Mouse (Mus musculus) neutrophil, adult 59 days (primary cell): Measurements from ENCODE around the gene Ajuba. TPM values are rescaled to one million over a fixed set of nuclear protein-coding genes. Genes with fewer than 3 reads are reported as not detected.

Experiments
- total RNA-seq, 2 experiments: library from RNA; stranded (reverse); gene quantifications; 1 replicate in 1 of 2; 2 replicates in 1 of 2; pipeline ENCODE4 v1.2.4; 2023

Ajuba gene
- under 1 TPM; 0.15 to 0.24 TPM for total RNA-seq

DNA sequence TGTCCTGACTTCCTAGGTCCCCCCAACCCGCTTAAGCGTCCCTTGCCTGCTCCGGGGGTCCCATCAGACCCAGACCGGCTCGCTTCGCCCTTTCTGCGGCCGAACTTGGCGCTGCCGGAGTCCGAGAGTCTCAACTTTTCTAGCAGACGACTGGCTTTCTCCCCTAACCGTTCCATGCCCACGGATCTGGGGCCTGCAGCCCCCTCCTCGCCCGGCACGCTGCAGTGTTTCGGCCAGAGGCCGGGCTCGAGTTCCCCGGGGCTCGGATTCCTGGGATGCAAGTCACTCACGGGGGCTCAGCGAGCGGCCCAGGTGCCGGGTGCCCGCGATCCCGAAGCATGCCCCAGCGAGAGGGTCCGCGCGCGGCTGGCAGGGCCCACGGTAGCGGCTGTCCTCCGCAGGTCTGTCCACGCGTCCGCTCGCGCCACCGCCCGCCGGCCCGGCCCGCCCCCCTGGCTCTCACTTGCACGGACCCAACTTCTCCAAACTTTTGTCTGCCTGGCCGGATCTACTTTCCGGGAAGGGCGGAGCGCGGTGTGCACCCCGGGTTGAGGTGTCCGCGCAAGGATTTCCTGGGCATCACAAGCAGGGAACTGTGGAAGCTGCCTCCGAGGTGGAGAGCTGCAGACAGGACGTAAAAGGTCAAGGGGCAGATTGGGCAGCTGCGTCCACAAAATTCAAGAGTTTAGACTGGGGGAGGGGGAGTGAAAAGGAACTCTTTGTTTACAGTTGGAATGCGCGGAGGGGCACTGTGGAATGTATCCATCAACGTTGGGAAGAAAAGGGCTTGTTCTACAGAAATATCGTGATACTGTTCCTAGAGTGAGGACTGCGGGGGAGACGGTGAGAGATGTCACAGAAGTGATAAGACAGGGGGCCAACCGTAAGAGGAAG, at the start of gene Ajuba:
Ajuba (minus strand) TSS at position 470 of the 894 bp plus-strand sequence.

DNA sequence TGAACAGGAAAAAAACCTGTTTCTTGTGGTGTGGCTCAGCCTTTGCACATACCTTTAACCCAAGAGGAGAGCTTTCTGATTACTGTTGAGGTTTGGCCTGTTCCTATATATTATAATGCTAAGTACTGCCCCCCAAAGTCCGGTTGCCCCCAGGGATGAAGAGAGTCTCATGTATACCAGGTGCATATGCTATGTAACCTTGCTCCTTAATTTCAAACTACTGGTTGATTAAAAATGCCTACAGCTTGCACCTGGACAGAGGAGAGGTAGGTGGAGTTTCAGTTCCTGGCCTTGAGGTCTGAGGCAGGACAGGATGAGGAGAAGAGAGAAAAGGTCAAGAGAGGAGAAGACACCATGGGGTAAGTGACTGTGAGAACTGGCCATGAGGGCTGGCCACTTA, 43.8 kb upstream of the Ajuba start, which contains the start of gene Psmb11:
Psmb11 (plus strand) TSS at position 301 of the 400 bp plus-strand sequence.

DNA sequence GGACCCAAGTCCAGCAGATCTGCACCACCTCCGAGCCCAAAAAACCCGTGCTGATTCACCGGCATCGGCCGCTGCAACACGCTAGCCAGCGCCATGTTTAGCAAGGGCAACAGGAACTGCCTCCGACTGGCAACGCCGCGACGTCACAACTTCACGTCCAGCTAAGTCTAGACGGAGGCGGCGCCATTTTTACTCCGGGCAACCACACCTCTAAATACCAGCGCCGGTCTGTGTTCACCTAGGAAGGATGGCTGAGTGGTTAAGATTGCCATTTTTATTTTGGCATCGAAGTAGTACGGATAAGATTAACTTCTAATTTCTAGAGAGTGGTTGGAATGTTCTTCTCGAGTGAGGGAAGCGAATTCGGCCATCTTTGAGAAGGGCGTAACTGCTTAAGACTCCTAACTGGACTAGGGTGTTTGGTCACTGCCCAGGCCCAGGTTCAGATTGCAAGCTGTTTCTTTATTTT, 40.6 kb upstream of the Ajuba start, which contains the start of gene Psmb5:
Psmb5 (minus strand) TSS at position 126 of the 469 bp plus-strand sequence.

DNA sequence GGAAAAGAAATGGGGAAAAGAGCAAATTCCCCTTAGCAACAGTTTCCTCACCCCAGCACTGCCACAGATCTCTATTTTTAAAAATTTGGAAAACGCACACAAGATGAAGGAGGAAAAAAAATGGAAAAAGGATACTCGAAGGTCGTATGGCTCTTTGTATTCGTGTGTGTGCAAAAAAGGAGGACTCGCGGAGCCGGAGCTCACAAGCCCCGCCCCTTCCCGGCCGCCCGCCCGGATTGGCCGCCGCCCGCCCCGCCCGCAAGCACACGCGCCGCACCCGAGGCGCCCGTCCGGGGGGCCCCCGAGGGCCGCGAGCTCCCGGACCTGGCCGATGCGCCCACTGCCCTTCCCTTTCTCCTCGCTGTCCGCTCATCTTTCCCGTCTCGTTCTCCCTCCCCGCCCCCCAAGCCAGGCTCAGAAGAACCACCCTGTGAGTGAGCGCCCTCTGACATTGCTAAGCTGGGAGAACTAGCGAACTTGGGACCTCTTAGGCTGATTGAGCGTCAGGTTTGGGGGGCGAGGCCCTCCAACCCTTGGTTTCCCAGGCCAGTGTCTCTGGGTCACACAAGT, 28.5 kb upstream of the Ajuba start, which contains the start of gene 4931414P19Rik:
4931414P19Rik (minus strand) TSS at position 242 of the 570 bp plus-strand sequence.

DNA sequence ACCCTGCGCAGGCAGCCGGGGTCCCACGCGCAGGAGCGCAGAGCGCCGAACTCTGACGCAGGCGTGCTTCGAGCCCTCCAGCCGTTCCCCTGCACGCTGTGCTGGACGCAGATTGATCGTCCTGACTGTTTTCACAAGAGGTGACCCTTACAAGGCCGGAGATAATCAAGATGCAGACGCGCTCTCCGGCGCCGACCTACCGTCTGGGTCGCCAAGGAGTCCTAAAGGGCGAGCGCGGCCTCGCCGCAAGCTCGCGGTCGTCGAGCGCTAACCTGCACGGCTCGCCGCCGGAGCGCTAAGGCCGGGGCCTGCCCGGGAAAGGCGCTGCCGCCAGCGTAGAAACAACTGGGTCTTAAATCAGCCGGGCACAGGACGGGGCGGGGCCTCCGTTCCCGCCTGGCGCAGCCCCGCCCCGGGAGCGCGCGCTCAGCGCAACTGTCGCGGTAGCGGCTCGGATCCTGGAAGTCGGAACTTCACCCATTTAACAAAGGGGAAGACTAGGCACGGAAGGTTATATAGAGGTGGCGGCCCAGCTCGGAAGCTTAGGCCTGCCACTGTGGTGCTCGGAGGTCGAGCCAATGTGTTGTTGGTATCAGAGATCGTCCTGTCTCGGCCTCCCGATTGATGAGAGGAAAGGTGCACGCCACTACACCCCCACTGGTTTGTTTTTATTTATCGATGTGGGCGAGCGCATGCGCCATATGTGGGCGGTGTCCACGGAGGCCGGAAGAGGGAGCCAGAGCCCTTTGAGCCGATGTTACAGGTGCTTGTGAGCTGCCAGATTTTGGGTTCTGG, 23.2 kb downstream of the Ajuba start, which contains the start of gene Haus4:
Haus4 (minus strand) TSS at position 642 of the 795 bp plus-strand sequence.

Other genes with a start within 250 kb of the Ajuba start
- 10 to 100 TPM; 38.2 to 51.7 TPM for gene Oxa1l, start 216.7 kb downstream of the Ajuba start, total RNA-seq
- 10 to 100 TPM; 18.2 to 18.9 TPM for gene Slc7a7, start 159.8 kb downstream of the Ajuba start, total RNA-seq
- gene Mrpl52, start 150.6 kb downstream of the Ajuba start, total RNA-seq, result 10 to 100 TPM; 24.7 to 27.8 TPM
- 1 to 10 TPM in 1 of 2 experiments, under 1 TPM in 1; 0.37 to 1.3 TPM for gene Mmp14, start 145.9 kb downstream of the Ajuba start, total RNA-seq
- 10 to 100 TPM; 85.2 to 89.5 TPM for gene Lrp10, start 113.4 kb downstream of the Ajuba start, total RNA-seq
- not detected for gene Rem2, start 101.5 kb downstream of the Ajuba start, total RNA-seq
- gene Prmt5, start 60.0 kb downstream of the Ajuba start, total RNA-seq, result 10 to 100 TPM; 13.9 to 15.9 TPM
- 10 to 100 TPM; 20.7 to 27.9 TPM for gene Haus4, start 22.9 kb downstream of the Ajuba start, total RNA-seq
- 1 to 10 TPM; 4.2 to 4.5 TPM for gene 4931414P19Rik, start 28.4 kb upstream of the Ajuba start, total RNA-seq
- gene Psmb5, start 40.5 kb upstream of the Ajuba start, total RNA-seq, result 10 to 100 TPM; 59.5 to 64.2 TPM
- gene Psmb11, start 43.9 kb upstream of the Ajuba start, total RNA-seq, result not detected
- not detected for gene Gm17606, start 63.4 kb upstream of the Ajuba start, total RNA-seq
- gene Cdh24, start 63.8 kb upstream of the Ajuba start, total RNA-seq, result 1 to 10 TPM; 2.1 to 2.4 TPM
- 10 to 100 TPM; 28.6 to 30.0 TPM for gene 1700123O20Rik, start 108.7 kb upstream of the Ajuba start, total RNA-seq
- gene Acin1, start 109.4 kb upstream of the Ajuba start, total RNA-seq, result 100 to 1,000 TPM; 231 to 260 TPM
- gene Gm29776, start 121.3 kb upstream of the Ajuba start, total RNA-seq, result under 1 TPM; 0.31 to 0.38 TPM
- gene Cebpe, start 134.6 kb upstream of the Ajuba start, total RNA-seq, result 100 to 1,000 TPM; 146 to 191 TPM
- 1 to 10 TPM; 5.3 to 5.6 TPM for gene Slc7a8, start 204.4 kb upstream of the Ajuba start, total RNA-seq
- gene Rnf212b, start 236.6 kb upstream of the Ajuba start, total RNA-seq, result not detected